Mouse (Mus musculus) lung, postnatal 0 days (tissue): ENCODE measurements at regions not wholly inside any gene's neighbourhood (a gene's known extent, or its start where the extent isn't known, plus 50 kb on each side); places are given as distances from the start of the nearest gene placed in this dataset.

Experiments
- ATAC-seq: fragments of 200-750 bp; cut with Nextera tagmentation; 2 replicates; pipeline ENCODE4 v1.8.0; 2017; ENCODE audit warnings: moderate library complexity
- DNase-seq: peaks from one replicate; pipeline ENCODE4 v3.0.0-alpha.2; 2016; ENCODE audit warnings: low spot score
- H3K27ac ChIP-seq: fragments of 300-500 bp; sonication (generic); 2 replicates; pipeline ENCODE4 v1.5.1; 2014; ENCODE audit warnings: antibody characterized with exemption, mild to moderate bottlenecking, low read length, mixed read lengths
- H3K27me3 ChIP-seq: fragments of 300-500 bp; sonication (generic); replicated peaks from 2 replicates; pipeline ENCODE4 v1.6.1; 2014; ENCODE audit warnings: low read length, mixed read lengths; ENCODE audit not compliant: insufficient read depth
- H3K36me3 ChIP-seq: fragments of 300-500 bp; sonication (generic); 2 replicates; pipeline ENCODE4 v1.6.1; 2014; ENCODE audit warnings: low read length, mixed read lengths; ENCODE audit not compliant: insufficient read depth
- H3K4me1 ChIP-seq: fragments of 300-500 bp; sonication (generic); 2 replicates; pipeline ENCODE4 v1.6.1; 2014; ENCODE audit warnings: antibody characterized with exemption, low read depth, low read length, mixed read lengths; ENCODE audit not compliant: insufficient read depth
- H3K4me2 ChIP-seq: fragments of 300-500 bp; sonication (generic); replicated peaks from 2 replicates; pipeline ENCODE4 v1.6.1; 2014; ENCODE audit warnings: low read depth, mild to moderate bottlenecking, low read length, moderate library complexity, mixed read lengths
- H3K4me3 ChIP-seq: fragments of 300-500 bp; sonication (generic); 2 replicates; pipeline ENCODE4 v1.5.1; 2014; ENCODE audit warnings: low read depth, low read length
- H3K9ac ChIP-seq: fragments of 300-500 bp; sonication (generic); replicated peaks from 2 replicates; pipeline ENCODE4 v1.6.1; 2014; ENCODE audit warnings: low read depth, mild to moderate bottlenecking
- H3K9me3 ChIP-seq: fragments of 300-500 bp; sonication (generic); 2 replicates; pipeline ENCODE4 v1.6.1; 2016; ENCODE audit warnings: low read length, mixed read lengths
- CTCF ChIP-seq: IDR thresholded peaks from 2 replicates; pipeline ENCODE4 v1.5.1; 2016; ENCODE audit warnings: antibody characterized with exemption, mild to moderate bottlenecking
- EP300 ChIP-seq: IDR thresholded peaks from 2 replicates; pipeline ENCODE4 v1.6.1; 2016; ENCODE audit warnings: antibody characterized with exemption, mild to moderate bottlenecking, control low read depth
- WGBS: fragments of 180-500 bp; shearing (Covaris S2); extraction: QIAGEN DNeasy Blood & Tissue Kit; methylation state at CpG from one replicate; pipeline ENCODE4 v1.1.7; 2014; 5-methylcytosine and 5-hydroxymethylcytosine counted together

- TF ChIP-seq EP300 (no peak), CTCF (no peak)
- Histone ChIP-seq H3K36me3 (no peaks in the 10 kb centered on the region), H3K4me1 (no peaks in the 10 kb centered on the region), H3K9ac (no peak overlapping the region), H3K27me3 (no peaks in the 10 kb centered on the region), H3K27ac (no peak overlapping the region), H3K9me3 (no peaks in the 10 kb centered on the region), H3K4me3 (no peak overlapping the region), H3K4me2 (no peak overlapping the region)
- DNase-seq (no peak), ATAC-seq (no peak)
- 65% methylated on average over 6 of the region's 6 CpGs for WGBS
Observed at GRCm38 (mm10) chr6:35874671-35875070, 335.0 kb upstream of the Mtpn start.

GRCm38 (mm10) chr6:35871388-35871787 is 331.7 kb upstream of the Mtpn start:
- Histone ChIP-seq H3K4me1 (no peaks in the 10 kb centered on the region), H3K27ac (no peak overlapping the region), H3K4me3 (no peak overlapping the region), H3K9ac (no peak overlapping the region), H3K36me3 (no peaks in the 10 kb centered on the region), H3K9me3 (no peaks in the 10 kb centered on the region), H3K27me3 (no peaks in the 10 kb centered on the region), H3K4me2 (no peak overlapping the region)
- WGBS = 75% methylated on average over 7 of the region's 7 CpGs
- TF ChIP-seq CTCF (no peak), EP300 (no peak)
- ATAC-seq (no peak), DNase-seq (no peak)

GRCm38 (mm10) chr6:35864218-35864617 is 324.5 kb upstream of the Mtpn start:
- H3K4me1 ChIP-seq = no peaks in the 10 kb centered on the region
- no peaks in the 10 kb centered on the region for H3K27me3 ChIP-seq
- WGBS = 78% methylated on average over 6 of the region's 6 CpGs
- no peak overlapping the region for H3K4me3 ChIP-seq
- ATAC-seq (no peak), DNase-seq (no peak)
- no peak for TF ChIP-seq EP300
- no peak for TF ChIP-seq CTCF
- no peak overlapping the region for H3K27ac ChIP-seq
- H3K4me2 ChIP-seq = no peak overlapping the region
- no peaks in the 10 kb centered on the region for H3K36me3 ChIP-seq
- H3K9me3 ChIP-seq = no peaks in the 10 kb centered on the region
- H3K9ac ChIP-seq = no peak overlapping the region

GRCm38 (mm10) chr6:35853993-35854392 is 314.3 kb upstream of the Mtpn start:
- 83% methylated on average over 5 of the region's 5 CpGs for WGBS
- no peak overlapping the region for H3K4me2 ChIP-seq

GRCm38 (mm10) chr6:35816657-35817056 is 277.0 kb upstream of the Mtpn start:
- Histone ChIP-seq H3K4me1 (no peaks in the 10 kb centered on the region), H3K4me3 (no peak overlapping the region), H3K9me3 (no peaks in the 10 kb centered on the region), H3K27me3 (no peaks in the 10 kb centered on the region), H3K36me3 (no peaks in the 10 kb centered on the region), H3K27ac (no peak overlapping the region), H3K9ac (no peak overlapping the region), H3K4me2 (no peak overlapping the region)
- TF ChIP-seq EP300 (no peak), CTCF (no peak)
- DNase-seq (no peak), ATAC-seq (no peak)
- WGBS = 78% methylated on average over 16 of the region's 16 CpGs

More at GRCm38 (mm10) chr6:35853993-35854392, 314.3 kb upstream of the Mtpn start:
- H3K4me3 ChIP-seq = no peak overlapping the region
- no peak overlapping the region for H3K9ac ChIP-seq
- no peak for DNase-seq
- no peak for ATAC-seq
- TF ChIP-seq EP300 (no peak), CTCF (no peak)
- H3K9me3 ChIP-seq = no peaks in the 10 kb centered on the region
- H3K27ac ChIP-seq = no peak overlapping the region
- H3K36me3 ChIP-seq = no peaks in the 10 kb centered on the region
- H3K4me1 ChIP-seq = no peaks in the 10 kb centered on the region
- H3K27me3 ChIP-seq = no peaks in the 10 kb centered on the region

- DNase-seq (no peak), ATAC-seq (no peak)
- 73% methylated on average over 5 of the region's 5 CpGs for WGBS
- H3K4me1 ChIP-seq = no peaks in the 10 kb centered on the region
- no peaks in the 10 kb centered on the region for H3K27me3 ChIP-seq
- TF ChIP-seq EP300 = no peak
- no peak for TF ChIP-seq CTCF
- H3K9me3 ChIP-seq = no peaks in the 10 kb centered on the region
- H3K9ac ChIP-seq = no peak overlapping the region
- no peak overlapping the region for H3K4me2 ChIP-seq
- H3K27ac ChIP-seq = no peak overlapping the region
- H3K4me3 ChIP-seq = no peak overlapping the region
- H3K36me3 ChIP-seq = no peaks in the 10 kb centered on the region
Observed at GRCm38 (mm10) chr6:35814476-35814875, 274.8 kb upstream of the Mtpn start.

- H3K4me2 ChIP-seq = no peak overlapping the region
- DNase-seq (no peak), ATAC-seq (no peak)
- H3K36me3 ChIP-seq = no peaks in the 10 kb centered on the region
- H3K4me3 ChIP-seq = no peak overlapping the region
- no peaks in the 10 kb centered on the region for H3K4me1 ChIP-seq
- no peaks in the 10 kb centered on the region for H3K9me3 ChIP-seq
- no peak overlapping the region for H3K27ac ChIP-seq
- WGBS = 62% methylated on average over 2 of the region's 2 CpGs
- no peak overlapping the region for H3K9ac ChIP-seq
- no peak for TF ChIP-seq CTCF
- TF ChIP-seq EP300 = no peak
- no peaks in the 10 kb centered on the region for H3K27me3 ChIP-seq
Observed at GRCm38 (mm10) chr6:35805738-35806137, 266.1 kb upstream of the Mtpn start.
